Mouse (Mus musculus): Measurements from ENCODE around the gene Plk3. TPM values are rescaled to one million over a fixed set of nuclear protein-coding genes. Genes with fewer than 3 reads are reported as not detected.
A peak's percentile ranks its signal among the peaks of the same experiment; 100 is the strongest.
"Not testable (repeated sequence)": the region's sequence is repeated elsewhere in the genome, so short reads cannot be mapped to it uniquely, and the experiment has no call there.

Plk3 gene
- 1 to 10 TPM; 1.2 to 2.4 TPM for total RNA-seq (2021)

- intact Hi-C loops (cut with DNase I) = loop anchor here (2.0 kb wide), 1 partner anchor 139 kb away; the partner anchor contains the start of genes Hectd3 and Urod
- peak; percentile 98 for DNase-seq
Observed at GRCm38 (mm10) chr4:117133817-117134600, at the start of gene Plk3. Gene Plk3 (minus strand): TSS chr4:117133963.

- not testable (repeated sequence) for DNase-seq
- intact Hi-C loops (cut with DNase I) = loop anchor here (2.0 kb wide), 1 partner anchor 26 kb away; the partner anchor contains the start of gene Rps8
Observed at GRCm38 (mm10) chr4:117182759-117183096, 49.0 kb upstream of the Plk3 start.

- intact Hi-C loops (cut with DNase I) = loop anchor here (2.0 kb wide), 1 partner anchor 25 kb away; the partner anchor contains the start of gene Rps8
- peak; percentile 91 to 93 for DNase-seq
Observed at GRCm38 (mm10) chr4:117181863-117182758, 48.3 kb upstream of the Plk3 start, which contains the start of gene Kif2c. Gene Kif2c (minus strand): TSS chr4:117182639.

GRCm38 (mm10) chr4:117169936-117170335, 36.2 kb upstream of the Plk3 start:
- no peak for DNase-seq
- intact Hi-C loops (cut with DNase I) = no loop called here

GRCm38 (mm10) chr4:117161183-117161582, 27.4 kb upstream of the Plk3 start:
- intact Hi-C loops (cut with DNase I) = no loop called here
- no peak for DNase-seq

DNA sequence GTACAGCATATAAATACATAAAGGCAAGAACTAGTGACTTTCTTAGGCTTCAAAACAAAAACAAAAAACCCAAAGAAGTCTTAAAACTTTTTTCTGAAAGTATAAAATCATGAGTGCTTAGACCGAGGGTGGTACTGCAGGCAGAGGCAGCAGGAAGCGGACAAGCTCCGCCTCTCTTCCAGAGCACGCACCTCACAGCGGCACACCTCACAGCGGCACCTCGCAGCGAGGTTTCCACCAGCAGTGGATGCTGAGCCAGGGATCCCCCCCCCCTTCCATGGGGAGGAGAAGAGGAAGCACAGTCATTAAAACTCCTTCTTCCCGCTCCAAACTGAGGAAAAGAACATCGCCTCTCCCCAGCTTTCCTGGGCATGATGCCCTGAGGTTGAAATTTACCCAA, 25.9 kb upstream of the Plk3 start:
- DNase-seq = no peak
- intact Hi-C loops (cut with DNase I) = loop anchor here (5.0 kb wide), 1 partner anchor 58 kb away; no protein-coding TSS in a partner anchor

DNA sequence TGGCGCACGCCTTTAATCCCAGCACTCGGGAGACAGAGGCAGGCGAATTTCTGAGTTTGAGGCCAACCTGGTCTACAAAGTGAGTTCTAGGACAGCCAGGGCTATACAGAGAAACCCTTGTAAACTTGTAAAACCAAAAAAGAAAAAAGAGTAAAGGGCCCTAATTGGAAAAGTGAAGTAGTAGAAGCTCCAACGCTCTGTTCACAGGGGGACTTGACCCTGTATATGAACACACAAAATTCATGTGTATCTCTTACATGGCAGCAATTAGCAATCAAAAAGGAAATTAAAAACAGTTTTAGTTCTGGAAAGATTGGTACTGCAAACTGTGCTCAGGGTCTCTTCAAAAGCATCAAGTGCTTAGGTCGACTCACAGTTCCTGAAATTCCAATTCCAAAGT, 22.6 kb upstream of the Plk3 start:
- no peak for DNase-seq
- intact Hi-C loops (cut with DNase I) = loop anchor here (2.0 to 5.0 kb wide), 2 partner anchors 26 to 61 kb away; partner anchors contain the start of gene Kif2c

GRCm38 (mm10) chr4:117155792-117156355, 22.1 kb upstream of the Plk3 start, which contains the start of gene Rps8:
Gene Rps8 (minus strand): TSS chr4:117156243.
- DNase-seq = peak; percentile 86 to 90
- intact Hi-C loops (cut with DNase I) = loop anchor here (2.0 to 5.0 kb wide), 2 partner anchors 27 to 61 kb away; partner anchors contain the start of gene Kif2c

DNA sequence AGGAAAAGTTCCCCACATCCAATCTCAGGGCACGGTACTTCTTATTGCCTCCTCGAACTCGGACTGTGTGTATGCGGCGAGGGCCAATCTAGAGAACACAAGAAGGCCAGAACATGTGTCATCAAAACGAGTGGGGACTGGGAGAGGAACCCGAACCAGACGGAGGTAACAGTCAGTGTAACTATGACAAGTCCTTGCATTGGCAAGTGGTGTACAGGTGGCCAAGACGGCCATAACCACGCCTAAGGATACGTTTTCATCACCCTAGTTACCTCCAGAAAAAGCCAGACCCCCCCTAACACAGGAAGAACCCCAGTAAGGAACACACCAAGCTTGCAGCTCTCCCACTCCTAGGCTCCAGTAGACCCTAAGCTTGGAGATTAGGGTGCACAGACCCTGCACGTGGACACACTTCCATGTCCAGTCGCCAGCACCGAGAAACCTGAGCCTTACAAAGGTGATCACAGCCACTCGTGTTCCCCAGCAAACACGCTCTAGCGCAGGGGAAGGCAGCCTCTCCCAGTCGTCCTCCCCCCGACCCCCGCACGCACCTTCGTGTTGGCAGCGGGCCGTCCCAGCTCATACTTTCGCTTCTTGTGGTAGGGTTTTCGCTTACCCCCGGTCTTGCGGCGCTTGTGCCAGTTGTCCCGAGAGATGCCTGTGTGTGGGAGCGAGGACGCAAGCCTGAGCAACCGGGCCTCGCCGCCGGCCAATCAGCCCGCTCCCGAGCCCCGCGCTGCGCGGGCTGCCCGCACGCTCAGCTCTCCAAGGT, 21.4 kb upstream of the Plk3 start:
- DNase-seq = no peak
- intact Hi-C loops (cut with DNase I) = loop anchor here (5.0 kb wide), 1 partner anchor 62 kb away; no protein-coding TSS in a partner anchor

- intact Hi-C loops (cut with DNase I) = no loop called here
- DNase-seq = no peak
Observed at GRCm38 (mm10) chr4:117152714-117153113, 19.0 kb upstream of the Plk3 start.

DNA sequence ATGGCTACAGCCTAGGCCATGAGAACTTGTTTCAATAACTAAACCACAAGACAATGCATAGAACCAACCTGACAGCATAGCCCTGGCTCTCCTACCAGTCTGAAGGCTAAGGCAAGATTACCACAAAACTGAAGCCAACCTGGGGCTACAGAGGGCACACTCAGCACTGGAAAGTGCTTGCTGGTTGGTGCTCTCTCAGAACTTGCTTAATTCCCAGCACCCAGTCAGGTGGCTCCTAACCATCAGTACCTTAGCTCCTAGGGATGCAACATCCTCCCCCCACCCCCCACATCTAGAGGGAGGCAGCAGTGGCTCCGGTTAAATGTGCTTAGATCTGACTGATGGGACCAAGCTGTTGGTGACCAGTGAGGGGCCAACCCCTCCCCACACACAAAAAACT, 17.7 kb upstream of the Plk3 start:
- no peak for DNase-seq
- intact Hi-C loops (cut with DNase I) = no loop called here

GRCm38 (mm10) chr4:117150212-117150733, 16.5 kb upstream of the Plk3 start:
- intact Hi-C loops (cut with DNase I) = no loop called here
- DNase-seq = no peak

DNA sequence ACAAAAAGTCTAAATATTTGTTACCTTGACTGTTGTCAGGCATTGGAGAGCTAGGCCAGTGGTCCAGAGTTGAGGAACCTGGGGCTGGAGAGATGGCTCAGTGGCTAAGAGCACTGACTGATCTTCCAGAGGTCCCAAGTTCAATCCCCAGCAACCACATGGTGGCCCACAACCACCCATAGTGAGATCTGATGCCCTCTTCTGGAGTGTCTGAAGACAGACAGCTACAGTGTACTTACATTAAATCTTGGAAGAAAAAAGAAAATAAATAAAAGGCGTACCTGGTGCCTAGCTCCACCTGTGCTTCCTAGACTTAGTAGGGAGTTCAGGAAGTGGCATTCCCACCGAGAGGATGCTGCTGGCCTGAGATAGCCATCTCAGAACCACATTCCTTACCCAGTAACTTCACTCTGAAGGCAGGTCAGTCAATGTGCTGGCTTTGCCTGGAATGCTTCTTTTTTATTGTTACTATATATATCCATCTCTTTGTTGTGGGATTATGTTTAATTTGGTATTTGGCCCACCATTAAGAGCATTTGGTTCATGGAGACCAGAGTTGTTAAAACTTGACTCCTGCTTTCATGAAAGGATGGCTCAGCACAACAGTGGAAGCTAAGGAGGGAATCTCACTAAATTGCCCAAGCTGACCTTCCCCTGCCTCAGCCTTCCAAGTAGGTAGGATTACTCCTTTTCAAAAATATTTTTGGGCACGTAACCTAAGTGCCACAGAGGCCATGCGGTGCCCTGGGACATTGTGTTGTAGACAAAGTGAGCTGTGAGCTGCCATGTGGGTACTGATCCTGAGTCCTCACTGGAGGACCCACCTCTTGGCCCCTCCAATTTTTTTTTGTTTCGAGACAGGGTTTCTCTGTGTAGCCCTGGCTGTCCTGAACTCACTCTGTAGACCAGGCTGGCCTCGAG, 15.8 kb upstream of the Plk3 start:
- DNase-seq = no peak
- intact Hi-C loops (cut with DNase I) = no loop called here

DNA sequence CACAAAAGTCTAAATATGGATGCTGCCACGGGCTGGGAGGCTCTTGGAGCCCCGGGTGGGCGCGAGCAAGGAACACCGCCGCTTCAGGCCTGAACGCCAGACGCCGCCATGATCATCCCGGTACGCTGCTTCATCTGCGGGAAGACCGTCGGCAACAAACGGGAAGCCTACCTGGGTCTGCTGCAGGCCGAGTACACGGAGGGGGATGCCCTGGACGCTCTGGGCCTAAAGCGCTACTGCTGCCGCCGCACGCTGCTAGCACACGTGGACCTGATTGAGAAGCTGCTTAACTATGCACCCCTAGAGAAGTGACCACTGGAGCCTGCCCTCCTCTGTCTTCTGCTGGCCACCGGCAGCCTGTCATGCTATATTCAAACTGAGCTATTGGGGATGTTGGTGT, 15.1 kb upstream of the Plk3 start:
- intact Hi-C loops (cut with DNase I) = no loop called here
- no peak for DNase-seq

GRCm38 (mm10) chr4:117148047-117148713, 14.4 kb upstream of the Plk3 start:
- DNase-seq = no peak
- intact Hi-C loops (cut with DNase I) = no loop called here

DNA sequence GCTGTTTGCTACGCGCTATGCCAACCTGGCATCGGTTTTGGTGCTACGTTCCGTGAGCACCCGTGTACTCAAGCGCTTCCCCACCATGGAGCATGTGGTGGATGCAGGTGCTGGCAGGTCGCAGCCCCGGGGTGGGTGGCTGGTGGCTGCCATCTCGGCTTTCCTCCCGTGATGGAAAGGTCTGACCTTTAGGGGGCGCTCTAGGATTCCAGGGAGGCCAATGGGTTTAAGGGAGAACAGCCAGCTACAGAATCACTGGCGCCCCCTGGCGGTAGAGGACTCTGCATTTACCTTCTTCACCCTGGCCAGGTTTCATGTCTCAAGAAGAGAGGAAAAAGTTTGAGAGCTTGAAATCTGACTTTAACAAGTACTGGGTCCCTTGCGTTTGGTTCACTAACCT, 12.4 kb upstream of the Plk3 start:
- intact Hi-C loops (cut with DNase I) = no loop called here
- DNase-seq = peak; percentile 75 to 83

- intact Hi-C loops (cut with DNase I) = no loop called here
- no peak for DNase-seq
Observed at GRCm38 (mm10) chr4:117145248-117145647, 11.5 kb upstream of the Plk3 start.

DNA sequence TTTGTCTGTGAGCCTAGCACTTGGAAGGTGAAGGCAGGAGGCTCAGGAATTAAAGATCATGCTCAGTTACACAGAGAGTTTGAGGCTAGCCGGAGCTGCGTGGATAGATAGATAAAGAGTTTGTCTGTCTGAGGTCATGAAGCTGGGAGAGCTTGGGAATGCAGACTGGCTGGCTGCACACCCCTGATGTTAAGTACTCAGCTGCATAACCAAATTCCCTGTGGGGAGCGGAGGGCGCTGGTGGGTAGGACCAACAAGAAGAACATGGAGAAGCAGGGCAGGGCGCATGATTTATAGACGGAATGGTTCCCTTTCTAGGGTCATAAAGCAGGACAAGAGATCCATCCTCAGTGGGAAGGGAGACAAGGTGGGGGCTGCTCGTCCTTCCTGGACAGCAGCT, 9.3 kb upstream of the Plk3 start:
- intact Hi-C loops (cut with DNase I) = no loop called here
- no peak for DNase-seq

All from heart, postnatal 36 days (tissue).